Mouse (Mus musculus): ENCODE measurements around the gene Tgfa.

Tgfa gene

GRCm38 (mm10) chr6:86296938-86297337 is 101.9 kb downstream of the Tgfa start:
- DNase-seq (ENCODE audit: low spot score): no peak

GRCm38 (mm10) chr6:86298961-86299360 is 103.9 kb downstream of the Tgfa start:
- DNase-seq (ENCODE audit: low spot score): no peak

GRCm38 (mm10) chr6:86299381-86299780 is 104.4 kb downstream of the Tgfa start:
- no peak for DNase-seq (ENCODE audit: low spot score)

- no peak for DNase-seq (ENCODE audit: low spot score)
Observed at GRCm38 (mm10) chr6:86305680-86306079, 110.7 kb downstream of the Tgfa start.

GRCm38 (mm10) chr6:86314011-86314410 is 119.0 kb downstream of the Tgfa start:
- no peak for DNase-seq (ENCODE audit: low spot score)

DNA sequence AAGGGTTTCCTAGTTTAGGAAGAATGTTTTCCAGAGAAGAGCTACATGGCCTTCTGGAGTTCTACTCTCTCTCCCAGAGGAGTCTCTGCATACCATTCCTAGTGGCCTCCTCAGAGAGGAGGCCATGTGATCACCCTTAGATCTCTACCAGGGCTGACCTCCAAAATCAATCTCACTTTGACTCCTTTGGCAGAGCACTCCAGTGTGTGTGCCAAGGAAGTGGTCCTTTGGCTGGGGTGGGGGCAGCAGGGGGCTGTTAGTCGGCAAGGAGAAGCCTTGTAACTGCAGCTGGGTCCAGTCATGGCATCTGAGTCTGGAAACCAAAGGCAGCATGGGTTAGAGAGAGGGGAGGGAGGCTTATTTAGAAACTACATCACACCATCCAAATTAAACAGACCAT is 122.0 kb downstream of the Tgfa start:
- no peak for DNase-seq (ENCODE audit: low spot score)

DNA sequence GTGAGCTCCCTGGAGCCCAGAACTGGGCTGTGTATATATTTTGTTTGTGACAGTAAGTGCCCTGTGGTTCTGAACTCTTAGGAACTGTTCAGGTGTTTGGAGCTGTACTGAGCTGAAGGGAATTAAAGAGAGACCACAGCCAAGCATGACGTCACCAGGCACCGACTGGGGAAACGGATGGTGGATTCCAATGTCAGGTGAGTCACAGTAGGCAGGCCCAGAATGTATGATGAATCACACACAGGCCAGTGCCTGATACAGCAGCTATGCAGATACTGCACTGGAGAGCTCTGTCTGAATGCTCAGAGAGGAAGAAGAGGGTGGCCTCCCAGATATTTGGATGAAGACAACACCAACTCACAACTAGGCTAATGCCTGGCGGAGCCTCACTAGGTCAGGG is 123.8 kb downstream of the Tgfa start:
- peak; percentile 71 for DNase-seq (ENCODE audit: low spot score)

DNA sequence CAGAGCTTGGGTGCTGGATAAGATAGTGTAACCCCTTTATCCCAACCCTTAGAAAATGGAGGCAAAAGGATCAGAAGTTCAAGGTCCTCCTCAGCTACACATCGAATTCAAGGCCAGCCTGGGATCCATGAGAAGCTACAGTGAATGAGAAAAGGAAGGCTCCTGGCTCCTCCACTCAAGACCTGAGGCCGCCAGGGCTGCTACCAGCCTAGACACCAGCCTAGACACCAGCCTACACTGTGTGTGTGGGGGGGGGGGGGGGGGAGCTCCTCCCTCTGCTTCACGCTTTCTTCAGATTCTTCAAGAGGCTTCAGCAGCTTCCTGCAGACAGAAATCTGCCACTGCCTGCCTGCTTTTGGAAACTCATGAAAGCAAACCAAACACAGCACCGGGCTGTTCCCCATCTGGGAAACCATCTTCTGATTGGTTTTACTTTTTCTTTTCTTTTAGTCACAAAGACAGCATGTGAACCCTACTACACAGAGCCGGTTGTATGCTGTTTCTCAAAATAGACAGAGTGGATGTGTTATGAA is 127.1 kb downstream of the Tgfa start:
- no peak for DNase-seq (ENCODE audit: low spot score)

DNA sequence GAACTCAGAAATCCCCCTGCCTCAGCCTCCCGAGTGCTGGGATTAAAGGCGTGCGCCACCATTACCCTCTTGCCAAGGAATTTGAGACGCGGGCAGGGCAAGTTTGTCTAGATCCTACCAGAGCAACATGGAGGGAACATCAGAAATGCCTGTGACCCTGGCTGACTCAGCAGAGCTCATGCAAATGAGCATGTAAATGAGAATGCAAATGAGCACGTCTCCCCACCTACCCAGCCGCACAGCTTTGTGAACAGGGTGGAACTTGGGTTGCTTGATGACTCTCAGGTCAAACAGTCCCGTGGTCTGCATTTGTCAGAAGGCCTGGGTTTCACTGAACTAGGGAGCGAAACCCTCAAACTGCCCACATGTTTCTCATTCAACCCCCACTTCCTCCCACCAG is 128.0 kb downstream of the Tgfa start:
- DNase-seq (ENCODE audit: low spot score): no peak

DNA sequence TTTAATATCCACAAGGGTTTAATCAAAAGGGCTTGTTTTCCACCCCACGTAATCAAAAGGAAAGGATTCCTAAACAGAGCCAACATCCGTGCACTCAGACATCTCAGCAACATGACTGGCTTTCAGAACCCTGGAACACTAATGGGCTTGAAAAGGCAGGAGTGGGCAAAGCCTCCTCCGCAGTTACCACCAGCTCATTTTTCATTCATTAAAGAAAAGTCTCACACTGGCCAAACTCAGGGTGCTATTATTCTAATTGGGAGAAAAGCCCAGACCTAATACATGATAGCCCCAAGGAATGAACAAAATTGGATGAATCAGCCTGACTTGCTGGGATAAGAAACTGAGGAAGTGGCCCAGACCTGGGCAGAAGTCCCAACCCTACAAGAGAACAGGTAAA is 129.4 kb downstream of the Tgfa start:
- no peak for DNase-seq (ENCODE audit: low spot score)
